18 mouse cellular contexts compared by ENCODE assay signal in genomic region chr5:65170206-65170605, GRCm38 (mm10). TPM values are rescaled to one million over a fixed set of nuclear protein-coding genes. Genes with fewer than 3 reads are reported as not detected.
A peak's percentile ranks its signal among the peaks of the same experiment; 100 is the strongest.
DNase-seq lines count a peak whose midpoint lies in the region; ATAC-seq and TF ChIP-seq lines count a peak whose summit lies in the region.
"Had no signal": no experiment of that assay in that cellular context is flagged by ENCODE, and none has a peak within 500 bp of the region (broad histone marks: within the 10 kb centered on the region; RNA-seq: fewer than 3 reads in every experiment).

No protein-coding gene starts in this region.

- no peak for TF ChIP-seq EP300 in CH12.LX (IDR thresholded peaks at IDR 0.05; ENCODE audit: low read length)

- no peak for TF ChIP-seq RAD21 in CH12.LX (IDR thresholded peaks at IDR 0.05; ENCODE audit: low read depth, low read length)

- H3K79me2 ChIP-seq in CH12.LX (replicated peaks; ENCODE audit: control insufficient read depth, extremely low read depth, insufficient read depth, poor library complexity, severe bottlenecking): no peaks in the 10 kb centered on the region

- H3K9me3 ChIP-seq in forebrain, postnatal 0 days (ENCODE audit: low read length): no peaks in the 10 kb centered on the region
- H3K9me3 ChIP-seq in forebrain, embryonic 12.5 days: no peaks in the 10 kb centered on the region
- H3K9me3 ChIP-seq in lung, embryonic 14.5 days (ENCODE audit: low read depth, low read length): no peaks in the 10 kb centered on the region
- H3K9me3 ChIP-seq in CH12.LX (replicated peaks; ENCODE audit: low read length): no peaks in the 10 kb centered on the region
- H3K9me3 ChIP-seq: embryonic facial prominence, embryonic 12.5 days; heart, embryonic 12.5 days; hindbrain, embryonic 10.5 days; intestine, embryonic 15.5 days had no signal

- no peak overlapping the region for H3K9ac ChIP-seq in forebrain, postnatal 0 days
- no peak overlapping the region for H3K9ac ChIP-seq in forebrain, embryonic 12.5 days
- H3K9ac ChIP-seq in lung, embryonic 14.5 days: no peak overlapping the region
- H3K9ac ChIP-seq in CH12.LX (ENCODE audit: insufficient read depth, low read depth): no peak overlapping the region
- H3K9ac ChIP-seq: embryonic facial prominence, embryonic 12.5 days; heart, embryonic 12.5 days; intestine, embryonic 15.5 days had no signal

- no peak overlapping the region for H3K4me2 ChIP-seq in forebrain, postnatal 0 days (ENCODE audit: low read depth)
- no peak overlapping the region for H3K4me2 ChIP-seq in forebrain, embryonic 12.5 days
- H3K4me2 ChIP-seq in lung, embryonic 14.5 days: no peak overlapping the region
- no peak overlapping the region for H3K4me2 ChIP-seq in CH12.LX (ENCODE audit: insufficient read depth, low read depth, poor library complexity, severe bottlenecking)
- H3K4me2 ChIP-seq: embryonic facial prominence, embryonic 12.5 days; heart, embryonic 12.5 days; intestine, embryonic 15.5 days had no signal

- dilution Hi-C loops in CH12.LX (cut with MboI; ENCODE audit: extremely low pct_ligation_motif_present, extremely low pct_unique_long_range_greater_than_20kb, low sequenced_read_pairs): no loop called here

- in situ Hi-C loops in CH12.LX (cut with MboI; ENCODE audit: low pct_ligation_motif_present, low pct_unique_long_range_greater_than_20kb, low sequenced_read_pairs): no loop called here

- peak; percentile 32 for ATAC-seq in forebrain, postnatal 0 days
- ATAC-seq in forebrain, embryonic 12.5 days (ENCODE audit: low FRiP score): no peak
- 0 out of 2 replicates have a peak, but pooled peaks have one; percentile 24 for ATAC-seq in lung, embryonic 14.5 days (ENCODE audit: insufficient read depth)
- ATAC-seq: CD4-positive, CD25-positive, alpha-beta regulatory T cell, adult 4 months; intestine, embryonic 15.5 days had no signal

- no peak overlapping the region for H3K4me3 ChIP-seq in forebrain, postnatal 0 days (ENCODE audit: low read depth, low read length)
- no peak overlapping the region for H3K4me3 ChIP-seq in forebrain, embryonic 12.5 days (replicated peaks)
- no peak overlapping the region for H3K4me3 ChIP-seq in lung, embryonic 14.5 days (ENCODE audit: low read depth, low read length)
- H3K4me3 ChIP-seq in CH12.LX (replicated peaks in 1 of 3; ENCODE audit: low read depth in 2 of 3, low read length in 2 of 3, poor library complexity in 1 of 3): no peak overlapping the region
- H3K4me3 ChIP-seq: embryonic facial prominence, embryonic 12.5 days; gastrocnemius, adult 2 months; heart, embryonic 12.5 days; hindbrain, embryonic 10.5 days; intestine, embryonic 15.5 days had no signal

- peaks cover 13% of the 10 kb centered on the region; the same call in 1 of the 2 replicates for H3K36me3 ChIP-seq in forebrain, postnatal 0 days (ENCODE audit: insufficient read depth)
- peaks cover 19% of the 10 kb centered on the region for H3K36me3 ChIP-seq in forebrain, embryonic 12.5 days (replicated peaks)
- peaks cover 5% of the 10 kb centered on the region; the same call in 1 of the 2 replicates for H3K36me3 ChIP-seq in lung, embryonic 14.5 days (ENCODE audit: insufficient read depth)
- H3K36me3 ChIP-seq in CH12.LX (replicated peaks in 1 of 2; ENCODE audit: control insufficient read depth in 1 of 2, insufficient read depth in 1 of 2, low read length in 1 of 2): peaks cover 7 to 17% of the 10 kb centered on the region in 2 experiments
- H3K36me3 ChIP-seq: embryonic facial prominence, embryonic 12.5 days; intestine, embryonic 15.5 days had no signal

- 59% methylated on average over 9 of the region's 9 CpGs for WGBS in forebrain, postnatal 0 days
- WGBS in forebrain, embryonic 12.5 days: 78% methylated on average over 9 of the region's 9 CpGs
- 72% methylated on average over 9 of the region's 9 CpGs for WGBS in lung, embryonic 14.5 days

- DNase-seq in forebrain, postnatal 0 days: no peak
- no peak for DNase-seq in lung, embryonic 14.5 days
- no peak for DNase-seq in lung, postnatal 36 days
- DNase-seq in B cell, adult 2 months: peak; percentile 26 to 34
- peak; percentile 60 for DNase-seq in CH12.LX (ENCODE audit: extremely low read depth)
- DNase-seq in kidney, adult 9 months: no peak
- DNase-seq: adrenal gland, postnatal 10 days; cerebellum, adult 11 months; cerebellum, adult 8-10 months; gastrocnemius, adult 2 months; gastrocnemius, postnatal 25 days; kidney, adult 18-20 months had no signal

- no peaks in the 10 kb centered on the region for H3K4me1 ChIP-seq in forebrain, postnatal 0 days (ENCODE audit: insufficient read depth)
- H3K4me1 ChIP-seq in forebrain, embryonic 12.5 days: peaks cover 2% of the 10 kb centered on the region; the same call in 1 of the 2 replicates
- peaks cover 3% of the 10 kb centered on the region; the same call in 1 of the 2 replicates for H3K4me1 ChIP-seq in lung, embryonic 14.5 days (ENCODE audit: insufficient read depth)
- H3K4me1 ChIP-seq in CH12.LX (ENCODE audit: control insufficient read depth in 1 of 2, insufficient read depth in 2 of 2): peaks cover 11 to 25% of the 10 kb centered on the region in 2 experiments

- TF ChIP-seq CTCF in forebrain, postnatal 0 days (IDR thresholded peaks at IDR 0.05; ENCODE audit: low read depth): no peak
- TF ChIP-seq CTCF in lung, embryonic 14.5 days (IDR thresholded peaks at IDR 0.05; ENCODE audit: low read depth): no peak
- no peak for TF ChIP-seq CTCF in CH12.LX (conservative IDR thresholded peaks at IDR 0.05 in 1 of 2, IDR thresholded peaks at IDR 0.05 in 1 of 2; ENCODE audit: low read depth in 2 of 2, low read length in 2 of 2)

- no peaks in the 10 kb centered on the region for H3K27me3 ChIP-seq in forebrain, postnatal 0 days (ENCODE audit: insufficient read depth, low read length)
- no peaks in the 10 kb centered on the region for H3K27me3 ChIP-seq in forebrain, embryonic 12.5 days
- H3K27me3 ChIP-seq in lung, embryonic 14.5 days (ENCODE audit: insufficient read depth, low read length): no peaks in the 10 kb centered on the region
- no peaks in the 10 kb centered on the region for H3K27me3 ChIP-seq in CH12.LX (replicated peaks)
- H3K27me3 ChIP-seq: embryonic facial prominence, embryonic 12.5 days; heart, embryonic 12.5 days; intestine, embryonic 15.5 days had no signal

- no peak for TF ChIP-seq POLR2A in CH12.LX (IDR thresholded peaks at IDR 0.05; ENCODE audit: low read depth, low read length)

- no peak overlapping the region for H3K27ac ChIP-seq in forebrain, postnatal 0 days (ENCODE audit: low read depth, low read length)
- H3K27ac ChIP-seq in forebrain, embryonic 12.5 days: no peak overlapping the region
- H3K27ac ChIP-seq in lung, embryonic 14.5 days (ENCODE audit: low read depth): no peak overlapping the region
- H3K27ac ChIP-seq in CH12.LX (ENCODE audit: insufficient read depth, low read depth): no peak overlapping the region
- H3K27ac ChIP-seq: embryonic facial prominence, embryonic 12.5 days; gastrocnemius, adult 2 months; hindbrain, embryonic 10.5 days; intestine, embryonic 15.5 days had no signal

TF ChIP-seq in CH12.LX, 34 proteins besides CTCF, POLR2A, EP300 and RAD21:
- peak; percentile 26 for TF ChIP-seq USF2 (conservative IDR thresholded peaks at IDR 0.05; ENCODE audit: low read depth, low read length)
- peak; percentile 88 for TF ChIP-seq BHLHE40 (IDR thresholded peaks at IDR 0.05; ENCODE audit: low read depth, low read length)
- TF ChIP-seq MEF2A (IDR thresholded peaks at IDR 0.05; ENCODE audit: borderline replicate concordance, low read depth, low read length): no peak
- no peak for TF ChIP-seq NRF1 (IDR thresholded peaks at IDR 0.05; ENCODE audit: low read depth, low read length)

RNA-seq across cellular contexts. Expression of gene Wdr19, which starts 29.3 kb away (rescaled TPM):
- 16.5 and 21.9 TPM in 2 replicates for total RNA-seq in forebrain, postnatal 0 days (2014; rRNA removed)
- polyA plus RNA-seq in forebrain, postnatal 0 days (2015; fragmentation: Nextera tagmentation; extraction: Ambion mirVana): 6.3 and 7.7 TPM in 2 replicates
- 13.8 and 14.8 TPM in 2 replicates for polyA plus RNA-seq in forebrain, embryonic 12.5 days (2016; fragmentation: Nextera tagmentation; extraction: Ambion mirVana)
- 10.8 and 12.9 TPM in 2 replicates for polyA plus RNA-seq in lung, embryonic 14.5 days (2014; fragmentation: Nextera tagmentation; extraction: Ambion mirVana)
- total RNA-seq in CH12.LX (2012; rRNA removed): 1.0 and 1.4 TPM in 2 replicates
- total RNA-seq in CH12.LX (2014; rRNA removed): 1.7 and 1.9 TPM in 2 replicates
- 1.2 and 1.5 TPM in 2 replicates for polyA plus RNA-seq in CH12.LX (2012; ENCODE audit: insufficient read length, low read depth)

Comparison
In these comparisons a context has a peak if more than half of its experiments do, and no peak if none do; other contexts are left out.
1. DNase-seq: peak in B cell, adult 2 months (2 of 2) and CH12.LX (single experiment); none in forebrain, postnatal 0 days (single experiment), lung, embryonic 14.5 days (single experiment), lung, postnatal 36 days (single experiment) and kidney, adult 9 months (single experiment).